Mouse (Mus musculus) CH12.LX (cell line): ENCODE measurements around the gene P2ry6. TPM values are rescaled to one million over a fixed set of nuclear protein-coding genes. Genes with fewer than 3 reads are reported as not detected.

Experiments used
- DNase-seq: peaks from one replicate; pipeline ENCODE4 v3.0.0-alpha.2; 2013; ENCODE audit errors: extremely low read depth
- H3K27ac ChIP-seq: 2 replicates; pipeline ENCODE4 v1.5.1; 2012; ENCODE audit warnings: low read depth, mild to moderate bottlenecking, control low read depth, moderate library complexity; ENCODE audit not compliant: insufficient read depth
- H3K27me3 ChIP-seq: replicated peaks from 2 replicates; pipeline ENCODE3; 2012; ENCODE audit warnings: inconsistent platforms
- H3K36me3 ChIP-seq, 2 experiments: replicated peaks in 1 of 2; 2 replicates each; pipeline versions ENCODE3 to v1.6.1; 2012; ENCODE audit warnings: inconsistent platforms in 1 of 2, low read length in 1 of 2, mild to moderate bottlenecking in 1 of 2, mixed read lengths in 1 of 2, moderate library complexity in 1 of 2; ENCODE audit not compliant: control insufficient read depth in 1 of 2, insufficient read depth in 1 of 2
- H3K4me1 ChIP-seq, 2 experiments: 2 replicates each; pipeline ENCODE4 v1.6.1; 2012; ENCODE audit warnings: inconsistent platforms in 1 of 2, moderate library complexity in 1 of 2; ENCODE audit not compliant: insufficient read depth in 2 of 2, control insufficient read depth in 1 of 2
- H3K4me2 ChIP-seq: 2 replicates; pipeline ENCODE4 v1.6.1; 2012; ENCODE audit warnings: low read depth, mild to moderate bottlenecking, control low read depth; ENCODE audit not compliant: poor library complexity, insufficient read depth, severe bottlenecking
- H3K4me3 ChIP-seq, 3 experiments: fragments of 150-350 bp in 1 of 3; sonication (generic) in 1 of 3; replicated peaks in 1 of 3; 2 replicates each; pipeline versions ENCODE3 to v1.5.1; 2011 to 2012; ENCODE audit warnings: low read depth in 2 of 3, low read length in 2 of 3, mild to moderate bottlenecking in 2 of 3, moderate library complexity in 2 of 3, control low read depth in 1 of 3, improper control_type of control experiment in 1 of 3, inconsistent platforms in 1 of 3, mixed read lengths in 1 of 3; ENCODE audit not compliant: poor library complexity in 1 of 3
- H3K79me2 ChIP-seq: replicated peaks from 2 replicates; pipeline ENCODE4 v1.6.1; 2012; ENCODE audit warnings: mild to moderate bottlenecking, moderate library complexity; ENCODE audit not compliant: control insufficient read depth, poor library complexity, insufficient read depth, severe bottlenecking; ENCODE audit errors: extremely low read depth
- H3K9ac ChIP-seq: 2 replicates; pipeline ENCODE4 v1.6.1; 2012; ENCODE audit warnings: low read depth, mild to moderate bottlenecking, control low read depth, moderate library complexity; ENCODE audit not compliant: insufficient read depth
- H3K9me3 ChIP-seq: replicated peaks from 2 replicates; pipeline ENCODE3; 2012; ENCODE audit warnings: low read length, inconsistent platforms, mixed read lengths
- BHLHE40 ChIP-seq: IDR thresholded peaks from 2 replicates; pipeline ENCODE4 v1.6.1; 2011; ENCODE audit warnings: mild to moderate bottlenecking, low read depth, low read length, improper control_type of control experiment
- CHD2 ChIP-seq: IDR thresholded peaks from 2 replicates; pipeline ENCODE4 v1.6.1; 2011; ENCODE audit warnings: low read length, improper control_type of control experiment
- CTCF ChIP-seq, 2 experiments: IDR thresholded peaks in 1 of 2; conservative IDR thresholded peaks in 1 of 2; 2 replicates each; pipeline ENCODE4 v1.5.1; 2011 to 2012; ENCODE audit warnings: low read depth in 2 of 2, low read length in 2 of 2, improper control_type of control experiment in 1 of 2, inconsistent platforms in 1 of 2, mild to moderate bottlenecking in 1 of 2, moderate library complexity in 1 of 2
- ELF1 ChIP-seq: IDR thresholded peaks from 2 replicates; pipeline ENCODE4 v1.6.1; 2014; ENCODE audit warnings: low read depth, mild to moderate bottlenecking, inconsistent platforms, low read length, improper control_type of control experiment
- ETS1 ChIP-seq: conservative IDR thresholded peaks from 2 replicates; pipeline ENCODE4 v1.6.1; 2012; ENCODE audit warnings: low read depth, mild to moderate bottlenecking, inconsistent platforms, low read length, improper control_type of control experiment, moderate library complexity
- JUN ChIP-seq: IDR thresholded peaks from 2 replicates; pipeline ENCODE4 v1.6.1; 2011; ENCODE audit warnings: low read depth, mild to moderate bottlenecking, low read length, improper control_type of control experiment, moderate library complexity; ENCODE audit not compliant: insufficient read depth
- MAX ChIP-seq: IDR thresholded peaks from 2 replicates; pipeline ENCODE4 v1.6.1; 2011; ENCODE audit warnings: low read length, improper control_type of control experiment
- MAZ ChIP-seq: IDR thresholded peaks from 2 replicates; pipeline ENCODE4 v1.6.1; 2012; ENCODE audit warnings: low read depth, mild to moderate bottlenecking, inconsistent platforms, low read length, improper control_type of control experiment, moderate library complexity
- MEF2A ChIP-seq: IDR thresholded peaks from 2 replicates; pipeline ENCODE4 v1.6.1; 2014; ENCODE audit warnings: low read depth, mild to moderate bottlenecking, inconsistent platforms, low read length, improper control_type of control experiment, borderline replicate concordance
- MYC ChIP-seq: IDR thresholded peaks from 2 replicates; pipeline ENCODE4 v1.6.1; 2011; ENCODE audit warnings: low read depth, mild to moderate bottlenecking, improper control_type of control experiment, low read length
- POLR2AphosphoS2 ChIP-seq: IDR thresholded peaks from 2 replicates; pipeline ENCODE4 v1.6.1; 2011; ENCODE audit warnings: low read depth, low read length, improper control_type of control experiment
- RAD21 ChIP-seq: IDR thresholded peaks from 2 replicates; pipeline ENCODE4 v1.6.1; 2011; ENCODE audit warnings: low read depth, mild to moderate bottlenecking, low read length, improper control_type of control experiment, moderate library complexity
- SMC3 ChIP-seq: IDR thresholded peaks from 2 replicates; pipeline ENCODE4 v1.6.1; 2011; ENCODE audit warnings: low read depth, low read length, improper control_type of control experiment
- UBTF ChIP-seq: IDR thresholded peaks from 2 replicates; pipeline ENCODE4 v1.6.1; 2012; ENCODE audit warnings: low read depth, mild to moderate bottlenecking, inconsistent platforms, low read length, improper control_type of control experiment, moderate library complexity
- ZC3H11A ChIP-seq: IDR thresholded peaks from 2 replicates; pipeline ENCODE4 v1.6.1; 2012; ENCODE audit warnings: low read depth, mild to moderate bottlenecking, inconsistent platforms, low read length, improper control_type of control experiment
- ZNF384 ChIP-seq: IDR thresholded peaks from 2 replicates; pipeline ENCODE4 v1.6.1; 2012; ENCODE audit warnings: low read depth, low read length, improper control_type of control experiment, inconsistent platforms
- dilution Hi-C: fragments of 300-500 bp; cut with MboI; formaldehyde crosslinking; loops from 2 replicates; pipeline ENCODE4 v1.14.3; 2020; ENCODE audit warnings: low sequenced_read_pairs; ENCODE audit not compliant: extremely low pct_unique_long_range_greater_than_20kb, extremely low pct_ligation_motif_present
- in situ Hi-C: fragments of 300-500 bp; cut with MboI; formaldehyde crosslinking; loops from 3 replicates; pipeline ENCODE4 v1.14.3; 2019; ENCODE audit warnings: low sequenced_read_pairs, low pct_ligation_motif_present, low pct_unique_long_range_greater_than_20kb, mixed read lengths
- polyA plus RNA-seq: library from polyadenylated mRNA; unstranded; fragments of >175 nt; gene quantifications from 2 replicates; pipeline ENCODE4 v1.2.1, GENCODE M21; 2012; ENCODE audit warnings: low read depth; ENCODE audit not compliant: insufficient read length
- total RNA-seq, 2 experiments: library from RNA; depleted of rRNA; stranded (reverse); fragments of 300-350 nt in 1 of 2; fragments of >200 nt in 1 of 2; gene quantifications; 2 replicates each; pipeline ENCODE4 v1.2.3; 2012 to 2014

Gene P2ry6
- total and polyA plus RNA-seq, 3 experiments: 0.17 to 1.5 TPM; not detected in 1

DNA sequence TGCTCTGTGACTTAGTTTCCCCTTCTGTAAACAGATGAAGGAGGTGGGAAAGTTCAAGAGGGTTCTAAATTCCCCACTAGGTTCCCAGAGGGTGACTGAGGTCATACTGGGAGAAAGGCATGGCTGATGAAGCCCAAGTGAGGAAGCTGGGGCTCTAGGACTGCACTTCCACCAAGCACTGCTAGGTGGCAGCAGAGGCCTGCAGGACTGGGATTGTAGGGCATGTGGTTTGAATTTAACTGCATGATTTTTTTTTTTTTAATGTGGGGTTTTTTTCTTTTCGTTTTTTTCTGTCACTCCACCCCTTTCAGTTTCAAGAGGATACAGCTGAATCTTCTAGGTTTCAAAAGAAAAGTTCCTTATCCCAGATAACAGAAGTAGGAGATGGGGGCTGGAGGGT lies 67.2 kb downstream of the P2ry6 start:
- peak; percentile 77 for DNase-seq
- in situ Hi-C loops (no loop called here), dilution Hi-C loops (no loop called here)
- Histone ChIP-seq H3K4me3 (no peak overlapping the region), H3K4me1 (peaks cover 0 to 40% of the 10 kb centered on the region in 2 experiments; a peak in 2 of 4 replicates), H3K36me3 (no peaks in the 10 kb centered on the region), H3K79me2 (no peaks in the 10 kb centered on the region), H3K4me2 (no peak overlapping the region), H3K9ac (no peak overlapping the region), H3K9me3 (no peaks in the 10 kb centered on the region), H3K27me3 (peaks cover 3% of the 10 kb centered on the region), H3K27ac (no peak overlapping the region)
- TF ChIP-seq SMC3 (peak; percentile 71), MYC (peak; percentile 95), MAX (peak; percentile 63; the same call in 1 of the 2 replicates), JUN (0 out of 2 replicates have a peak, but pooled peaks have one; percentile 4), ELF1 (0 out of 2 replicates have a peak, but pooled peaks have one; percentile 34), ZC3H11A (0 out of 2 replicates have a peak, but pooled peaks have one; percentile 8), UBTF (no peak), ZNF384 (peak; percentile 98), MEF2A (0 out of 2 replicates have a peak, but pooled peaks have one; percentile 9), CHD2 (no peak), POLR2AphosphoS2 (no peak), RAD21 (peak; percentile 98), CTCF (conservative IDR thresholded peaks at IDR 0.05 in 1 of 2, IDR thresholded peaks at IDR 0.05 in 1 of 2; ENCODE audit: low read depth in 2 of 2, low read length in 2 of 2) (peak; percentile 98)

DNA sequence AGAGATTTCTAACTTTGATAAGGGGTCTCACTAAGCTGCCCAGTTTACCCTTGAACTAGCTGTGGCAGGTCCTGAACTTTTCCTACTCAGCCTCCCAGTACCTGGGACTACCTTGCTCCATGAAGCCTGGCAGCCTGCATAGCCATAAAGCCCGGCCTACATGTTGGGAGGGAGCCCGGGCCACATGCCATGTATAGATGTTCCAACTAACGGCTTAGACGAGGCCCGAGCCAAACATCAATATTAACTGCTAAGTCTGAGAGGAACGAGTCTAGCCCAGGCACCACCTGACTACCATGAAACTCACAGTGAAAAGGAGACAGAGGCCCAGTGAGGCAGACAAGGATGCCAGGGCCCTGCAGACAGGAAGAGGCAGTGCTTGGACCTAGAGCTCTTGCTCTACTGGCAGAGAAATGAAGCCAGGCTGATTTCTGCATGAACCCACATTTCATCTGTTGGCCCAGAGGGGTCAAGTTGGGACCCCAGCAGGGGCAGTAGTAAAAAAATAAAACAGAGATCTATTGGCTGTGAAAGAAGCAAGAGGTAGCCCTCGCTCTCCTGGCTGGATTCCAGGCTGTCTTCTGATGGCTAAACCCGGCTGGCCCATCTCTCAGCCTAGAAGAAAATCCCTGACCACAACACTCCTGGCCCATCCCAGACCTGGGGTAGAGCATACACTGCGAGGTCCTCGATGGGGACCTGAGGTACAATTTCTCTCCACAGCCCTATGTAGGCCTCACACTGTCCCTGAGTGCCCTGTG lies 68.2 kb downstream of the P2ry6 start:
- Histone ChIP-seq H3K4me2 (no peak overlapping the region), H3K36me3 (no peaks in the 10 kb centered on the region), H3K9ac (no peak overlapping the region), H3K79me2 (no peaks in the 10 kb centered on the region), H3K27ac (no peak overlapping the region), H3K4me1 (peaks cover 0 to 40% of the 10 kb centered on the region in 2 experiments; a peak in 2 of 4 replicates), H3K4me3 (no peak overlapping the region), H3K9me3 (no peaks in the 10 kb centered on the region), H3K27me3 (peaks cover 3% of the 10 kb centered on the region)
- no peak for DNase-seq
- TF ChIP-seq CTCF (conservative IDR thresholded peaks at IDR 0.05 in 1 of 2, IDR thresholded peaks at IDR 0.05 in 1 of 2; ENCODE audit: low read depth in 2 of 2, low read length in 2 of 2) (no peak), ZC3H11A (no peak), MAZ (no peak), MEF2A (no peak), BHLHE40 (no peak), ETS1 (no peak)
- dilution Hi-C loops: no loop called here
- in situ Hi-C loops: no loop called here
